Mouse (Mus musculus): ENCODE measurements around the gene Pygo2. TPM values are rescaled to one million over a fixed set of nuclear protein-coding genes. Genes with fewer than 3 reads are reported as not detected.
A peak's percentile ranks its signal among the peaks of the same experiment; 100 is the strongest.

Gene Pygo2
- polyA plus RNA-seq, 1 experiment from 2014 or later, result 44.0 TPM

DNA sequence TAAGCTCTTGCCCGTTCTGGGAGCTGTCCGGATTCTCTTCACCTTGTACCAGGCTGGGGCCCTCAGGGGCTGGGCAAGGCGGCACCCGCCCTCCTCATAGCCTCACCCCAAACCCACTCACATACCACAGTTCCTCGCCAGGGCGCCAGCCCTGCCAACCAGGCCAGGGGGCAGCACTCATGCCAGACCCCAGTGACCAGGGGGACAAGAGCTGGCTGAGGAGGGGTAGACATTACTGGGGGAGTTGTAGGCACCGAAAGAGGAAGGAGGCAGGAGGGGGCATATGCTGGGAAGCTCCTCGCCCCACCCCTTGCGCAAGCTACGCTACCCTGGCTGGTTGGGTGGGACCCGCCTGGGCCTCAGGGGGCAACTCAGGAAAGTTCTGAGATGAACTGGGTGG, 42.4 kb upstream of the Pygo2 start:
- Histone ChIP-seq H3K36me3 (replicated peaks) (no peaks in the 10 kb centered on the region), H3K4me2 (no peak overlapping the region), H3K4me1 (peaks cover 30% of the 10 kb centered on the region), H3K9me3 (no peaks in the 10 kb centered on the region), H3K27me3 (replicated peaks) (peaks cover 4% of the 10 kb centered on the region), H3K9ac (no peak overlapping the region), H3K27ac (no peak overlapping the region), H3K4me3 (no peak overlapping the region)
- WGBS, result 76% methylated on average over 11 of the region's 11 CpGs
- no peak for ATAC-seq (replicated peaks)

DNA sequence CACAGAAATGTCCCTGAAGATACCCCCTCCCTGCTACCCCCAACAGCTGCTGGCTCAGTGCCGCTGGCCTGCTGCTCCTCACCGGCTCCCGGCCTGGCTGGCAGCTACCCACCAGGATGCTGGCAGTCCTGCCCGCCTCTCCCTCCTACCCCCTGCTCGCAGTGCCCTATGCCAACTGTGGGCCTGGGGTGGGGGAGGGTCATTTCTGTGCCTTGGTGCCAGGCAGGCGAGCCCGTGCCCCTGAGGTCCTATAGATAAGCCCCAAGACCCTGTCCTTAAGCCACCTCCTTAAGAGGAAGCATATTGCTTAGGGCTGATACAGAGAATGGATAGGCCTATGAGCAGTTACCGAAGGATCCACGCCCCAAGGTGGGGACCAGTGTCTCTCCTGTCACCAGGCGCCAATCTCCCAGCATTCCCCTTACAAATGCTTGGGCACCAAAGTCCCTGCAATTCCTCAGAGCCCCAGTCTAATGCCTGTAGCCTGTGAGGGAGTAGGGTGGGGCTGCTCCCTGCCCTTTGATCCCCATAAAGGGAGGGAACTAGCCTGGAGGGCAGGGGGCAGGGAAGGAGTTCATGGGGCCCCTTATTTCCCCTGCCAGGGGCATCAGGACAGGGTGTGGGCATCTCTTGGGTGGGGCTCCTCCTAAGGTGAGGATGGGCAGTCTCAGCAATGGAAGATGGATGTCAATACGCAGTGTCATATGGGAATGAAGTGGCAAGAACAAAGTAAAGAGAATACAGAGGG, 41.7 kb upstream of the Pygo2 start:
- Histone ChIP-seq H3K9me3 (no peaks in the 10 kb centered on the region), H3K36me3 (replicated peaks) (no peaks in the 10 kb centered on the region), H3K27me3 (replicated peaks) (peaks cover 8% of the 10 kb centered on the region), H3K9ac (no peak overlapping the region), H3K27ac (no peak overlapping the region), H3K4me2 (no peak overlapping the region), H3K4me1 (peaks cover 36% of the 10 kb centered on the region), H3K4me3 (no peak overlapping the region)
- ATAC-seq (replicated peaks), result peak; percentile 6; the same call in 1 of the 2 replicates
- WGBS, result 70% methylated on average over 11 of the region's 11 CpGs

DNA sequence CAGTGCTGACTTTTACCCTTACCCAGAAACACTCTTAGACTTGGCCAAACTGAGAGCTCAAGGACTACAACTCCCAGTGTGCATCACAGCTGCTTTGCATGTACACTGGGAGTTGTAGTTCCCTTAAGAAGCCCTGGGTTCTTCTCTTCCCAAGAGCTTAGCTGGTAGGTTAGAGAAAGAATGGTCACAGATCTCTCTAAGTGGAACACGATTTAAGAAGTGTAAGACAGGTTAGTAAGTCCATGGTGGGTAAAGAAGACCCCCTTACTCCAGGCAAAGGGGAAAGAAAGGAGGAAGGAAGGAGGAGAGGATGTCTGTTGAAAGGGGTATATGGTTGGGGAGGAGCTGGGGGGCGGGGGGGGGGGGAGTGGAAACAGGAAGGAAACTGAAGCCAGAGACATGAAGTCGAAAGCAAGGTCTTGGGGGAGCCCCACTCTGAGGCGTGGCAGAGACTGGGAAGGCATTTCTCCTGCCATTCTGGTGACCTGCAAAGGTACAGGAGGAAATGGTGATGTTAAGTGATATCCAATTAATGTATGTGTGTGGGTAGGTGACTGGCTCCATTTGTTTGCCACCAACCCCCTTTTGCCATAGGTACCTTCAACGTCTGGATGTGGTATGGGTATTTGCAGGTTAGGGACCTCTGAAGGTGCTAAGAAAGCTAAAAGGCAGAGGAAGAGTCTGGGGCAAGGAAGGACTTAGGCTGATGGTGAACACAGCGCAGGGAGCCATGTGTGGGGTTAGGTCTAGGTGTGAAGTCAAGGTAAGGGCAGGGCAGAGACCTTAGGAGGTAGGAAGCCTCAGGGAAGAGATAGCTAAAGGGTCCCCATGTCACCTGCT, 40.9 kb upstream of the Pygo2 start:
- H3K27me3 ChIP-seq (replicated peaks), result peaks cover 8% of the 10 kb centered on the region
- peak; percentile 21; the same call in 1 of the 2 replicates for ATAC-seq (replicated peaks)
- no peaks in the 10 kb centered on the region for H3K9me3 ChIP-seq
- peaks cover 44% of the 10 kb centered on the region for H3K4me1 ChIP-seq
- no peak overlapping the region for H3K4me3 ChIP-seq
- H3K27ac ChIP-seq, result no peak overlapping the region
- H3K9ac ChIP-seq, result no peak overlapping the region
- 71% methylated on average over 5 of the region's 6 CpGs for WGBS
- no peaks in the 10 kb centered on the region for H3K36me3 ChIP-seq (replicated peaks)
- H3K4me2 ChIP-seq, result no peak overlapping the region

DNA sequence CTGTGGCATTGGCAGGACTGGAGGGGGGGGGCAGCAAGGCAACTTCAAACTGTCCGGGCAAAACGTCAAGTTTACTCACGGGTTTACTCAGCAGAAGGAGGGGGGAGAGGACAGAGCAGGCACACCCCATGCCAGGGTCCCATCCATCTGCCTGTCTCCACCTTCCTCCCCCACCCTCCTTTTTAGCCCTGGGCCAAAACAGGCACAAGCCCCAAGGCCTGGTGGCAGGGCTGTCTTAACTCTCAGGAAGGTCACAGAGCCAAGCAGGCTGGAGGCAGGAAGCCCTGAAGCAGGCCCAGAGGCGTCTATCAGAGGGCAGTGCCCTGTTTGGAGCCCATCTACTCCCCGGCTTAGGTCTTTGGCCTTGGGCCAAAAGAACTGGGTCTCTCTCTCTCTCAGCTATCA, 39.9 kb upstream of the Pygo2 start:
- Histone ChIP-seq H3K9me3 (no peaks in the 10 kb centered on the region), H3K27me3 (replicated peaks) (peaks cover 11% of the 10 kb centered on the region), H3K4me2 (no peak overlapping the region), H3K36me3 (replicated peaks) (no peaks in the 10 kb centered on the region), H3K9ac (no peak overlapping the region), H3K27ac (no peak overlapping the region), H3K4me3 (no peak overlapping the region), H3K4me1 (peaks cover 49% of the 10 kb centered on the region)
- no peak for ATAC-seq (replicated peaks)
- 54% methylated on average over 5 of the region's 5 CpGs for WGBS

DNA sequence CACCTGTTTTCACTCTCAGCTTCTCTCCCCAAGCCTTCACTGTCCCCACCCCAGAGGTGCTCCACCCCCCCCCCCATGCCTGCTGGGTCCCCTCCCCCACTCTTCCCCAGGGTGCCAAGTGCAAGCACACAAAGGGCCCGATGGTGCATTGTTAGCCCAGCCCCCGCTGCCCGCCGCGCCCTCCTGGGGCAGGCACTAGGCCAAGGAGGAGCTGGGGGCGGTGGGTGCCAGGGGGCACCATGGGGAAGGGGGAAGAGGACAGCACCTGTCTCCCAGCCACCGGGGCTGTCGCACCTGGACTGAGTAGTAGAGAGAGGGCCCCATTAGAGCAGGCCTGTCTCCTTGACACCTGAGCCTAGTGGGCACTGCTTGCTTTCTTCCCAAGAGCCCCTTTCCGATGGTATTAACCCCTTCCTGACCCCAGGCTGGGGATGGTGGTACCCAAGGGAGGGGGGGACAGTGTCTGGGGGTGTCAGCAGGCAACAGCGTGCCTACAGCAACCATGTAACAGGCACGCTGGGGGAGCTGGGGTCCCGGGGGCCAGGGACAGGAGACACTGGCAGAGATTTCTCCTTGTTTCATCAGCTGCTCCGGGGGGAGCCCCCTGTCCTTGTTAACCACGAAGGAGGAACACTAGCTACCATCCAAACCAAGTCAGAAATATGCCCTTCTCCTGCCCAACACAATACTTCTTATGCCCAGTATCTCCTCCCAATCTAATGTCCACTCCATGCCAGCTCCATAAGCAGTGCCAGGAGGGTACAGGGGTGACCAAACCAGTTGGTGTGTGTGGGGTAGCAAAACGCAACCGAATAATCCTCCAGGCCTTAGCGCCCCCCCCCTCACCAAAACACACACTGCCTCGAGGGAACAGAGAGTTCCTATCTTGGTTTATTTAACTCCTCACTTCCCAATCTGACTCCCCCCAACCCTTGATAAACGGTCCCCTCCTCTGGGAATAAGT, 39.0 kb upstream of the Pygo2 start:
- peaks cover 57% of the 10 kb centered on the region for H3K4me1 ChIP-seq
- peaks cover 17% of the 10 kb centered on the region for H3K27me3 ChIP-seq (replicated peaks)
- no peaks in the 10 kb centered on the region for H3K36me3 ChIP-seq (replicated peaks)
- no peak for ATAC-seq (replicated peaks)
- peak overlapping the region; percentile 100 for H3K4me2 ChIP-seq
- H3K4me3 ChIP-seq, result peak overlapping the region; percentile 46
- WGBS, result 10% methylated on average over 19 of the region's 19 CpGs
- H3K9ac ChIP-seq, result peak overlapping the region; percentile 51
- no peak overlapping the region for H3K27ac ChIP-seq
- no peaks in the 10 kb centered on the region for H3K9me3 ChIP-seq

DNA sequence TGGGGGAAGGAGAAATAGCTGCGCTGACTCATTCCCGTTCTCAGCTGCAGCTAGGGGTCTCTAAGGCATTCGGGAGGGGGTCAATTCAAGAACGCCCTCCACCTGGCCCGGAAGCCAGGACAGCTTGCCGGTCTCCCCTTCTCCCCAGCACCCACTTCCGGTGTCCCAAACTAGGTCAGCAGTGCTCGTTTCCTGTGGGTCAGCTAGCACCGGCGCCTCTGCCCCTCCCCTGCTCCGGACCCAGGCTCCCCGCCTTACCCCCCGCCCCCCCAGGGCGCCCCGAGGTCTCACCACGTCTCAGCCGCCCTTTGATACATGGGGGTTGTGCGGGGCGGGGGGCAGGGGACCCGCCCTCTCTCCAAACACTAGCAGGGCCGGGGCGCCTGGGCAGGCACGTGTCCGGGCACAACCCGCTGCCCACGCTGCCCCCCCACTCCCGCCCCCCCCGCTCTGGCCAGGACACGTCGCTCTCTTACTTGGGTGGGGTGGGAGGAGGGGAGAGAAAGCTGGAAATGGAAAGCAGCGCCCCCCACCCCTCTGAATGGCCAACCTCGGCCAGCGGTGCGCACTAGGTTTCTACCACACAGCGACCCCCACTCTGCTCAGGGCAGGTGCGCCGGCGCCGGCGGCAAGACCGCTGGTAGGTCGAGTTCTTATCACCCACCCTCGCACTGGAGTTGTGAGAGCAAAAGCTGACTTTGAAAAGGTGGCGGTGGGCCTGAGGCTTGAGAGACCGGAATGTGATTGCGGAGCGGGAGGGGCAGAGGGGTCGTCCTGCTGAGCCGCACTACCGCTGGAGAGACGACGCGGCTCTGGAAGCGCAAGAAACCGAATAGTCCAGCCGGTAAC, 38.1 kb upstream of the Pygo2 start:
- H3K4me2 ChIP-seq, result peak overlapping the region; percentile 100
- H3K36me3 ChIP-seq (replicated peaks), result no peaks in the 10 kb centered on the region
- under 1% methylated on average over 53 of the region's 56 CpGs for WGBS
- H3K4me1 ChIP-seq, result peaks cover 67% of the 10 kb centered on the region
- no peak overlapping the region for H3K27ac ChIP-seq
- H3K9ac ChIP-seq, result peak overlapping the region; percentile 51
- no peaks in the 10 kb centered on the region for H3K9me3 ChIP-seq
- peaks cover 24% of the 10 kb centered on the region for H3K27me3 ChIP-seq (replicated peaks)
- peak overlapping the region; percentile 46 for H3K4me3 ChIP-seq
- no peak for ATAC-seq (replicated peaks)

DNA sequence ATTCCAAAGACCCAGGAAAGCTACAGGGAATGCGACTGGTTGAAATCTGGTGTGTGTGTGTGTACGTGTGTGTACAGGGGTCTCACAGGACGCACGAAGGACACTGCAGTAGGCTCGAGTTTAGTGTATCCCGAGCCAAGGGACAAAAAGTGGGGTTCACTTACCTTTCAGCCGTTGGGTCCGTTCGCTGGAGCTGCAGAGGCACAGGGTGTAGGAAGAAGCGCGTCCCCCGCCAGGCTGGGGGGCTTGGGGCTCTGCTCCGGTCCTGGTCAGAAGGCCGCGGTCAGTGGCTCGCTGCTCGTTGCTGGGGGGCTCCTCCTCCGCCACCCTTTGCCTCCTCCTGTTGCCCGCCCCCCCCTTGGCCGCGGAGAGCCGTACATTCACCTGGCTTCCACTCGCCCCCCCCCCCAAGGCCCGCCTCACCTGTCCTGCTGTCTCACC, 37.1 kb upstream of the Pygo2 start:
- peaks cover 67% of the 10 kb centered on the region for H3K4me1 ChIP-seq
- no peak overlapping the region for H3K27ac ChIP-seq
- H3K4me2 ChIP-seq, result peak overlapping the region; percentile 100
- WGBS, result 0% methylated on average over 20 of the region's 24 CpGs
- no peaks in the 10 kb centered on the region for H3K9me3 ChIP-seq
- H3K36me3 ChIP-seq (replicated peaks), result no peaks in the 10 kb centered on the region
- ATAC-seq (replicated peaks), result no peak
- peak overlapping the region; percentile 46 for H3K4me3 ChIP-seq
- H3K9ac ChIP-seq, result peak overlapping the region; percentile 51; the same call in 1 of the 2 replicates
- peaks cover 24% of the 10 kb centered on the region for H3K27me3 ChIP-seq (replicated peaks)

DNA sequence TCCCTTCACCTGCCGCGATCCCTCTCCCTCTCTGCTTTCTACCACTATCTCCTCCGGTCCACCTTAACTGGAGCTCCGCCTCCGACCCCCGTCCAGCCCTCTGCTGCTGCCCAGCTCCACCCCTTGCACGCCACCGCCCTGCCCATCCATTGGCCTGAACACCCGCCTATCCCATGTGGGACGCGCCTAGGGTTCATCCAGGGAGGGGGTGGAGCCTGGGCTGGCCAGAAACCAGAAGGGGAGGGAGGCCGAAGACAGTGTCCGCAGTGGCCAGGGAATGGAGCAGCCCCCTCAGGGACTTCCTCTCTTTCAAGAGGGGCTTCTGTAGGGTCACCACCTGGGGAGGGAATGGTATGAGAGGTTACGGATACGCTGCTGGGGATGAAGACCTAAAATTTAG, 36.4 kb upstream of the Pygo2 start:
- Histone ChIP-seq H3K27ac (peak overlapping the region; percentile 40), H3K4me3 (peak overlapping the region; percentile 46), H3K27me3 (replicated peaks) (peaks cover 24% of the 10 kb centered on the region), H3K4me1 (peaks cover 67% of the 10 kb centered on the region), H3K36me3 (replicated peaks) (no peaks in the 10 kb centered on the region), H3K9me3 (no peaks in the 10 kb centered on the region), H3K9ac (peak overlapping the region; percentile 25), H3K4me2 (peak overlapping the region; percentile 100)
- peak; percentile 92 for ATAC-seq (replicated peaks)
- WGBS, result under 1% methylated on average over 15 of the region's 15 CpGs

DNA sequence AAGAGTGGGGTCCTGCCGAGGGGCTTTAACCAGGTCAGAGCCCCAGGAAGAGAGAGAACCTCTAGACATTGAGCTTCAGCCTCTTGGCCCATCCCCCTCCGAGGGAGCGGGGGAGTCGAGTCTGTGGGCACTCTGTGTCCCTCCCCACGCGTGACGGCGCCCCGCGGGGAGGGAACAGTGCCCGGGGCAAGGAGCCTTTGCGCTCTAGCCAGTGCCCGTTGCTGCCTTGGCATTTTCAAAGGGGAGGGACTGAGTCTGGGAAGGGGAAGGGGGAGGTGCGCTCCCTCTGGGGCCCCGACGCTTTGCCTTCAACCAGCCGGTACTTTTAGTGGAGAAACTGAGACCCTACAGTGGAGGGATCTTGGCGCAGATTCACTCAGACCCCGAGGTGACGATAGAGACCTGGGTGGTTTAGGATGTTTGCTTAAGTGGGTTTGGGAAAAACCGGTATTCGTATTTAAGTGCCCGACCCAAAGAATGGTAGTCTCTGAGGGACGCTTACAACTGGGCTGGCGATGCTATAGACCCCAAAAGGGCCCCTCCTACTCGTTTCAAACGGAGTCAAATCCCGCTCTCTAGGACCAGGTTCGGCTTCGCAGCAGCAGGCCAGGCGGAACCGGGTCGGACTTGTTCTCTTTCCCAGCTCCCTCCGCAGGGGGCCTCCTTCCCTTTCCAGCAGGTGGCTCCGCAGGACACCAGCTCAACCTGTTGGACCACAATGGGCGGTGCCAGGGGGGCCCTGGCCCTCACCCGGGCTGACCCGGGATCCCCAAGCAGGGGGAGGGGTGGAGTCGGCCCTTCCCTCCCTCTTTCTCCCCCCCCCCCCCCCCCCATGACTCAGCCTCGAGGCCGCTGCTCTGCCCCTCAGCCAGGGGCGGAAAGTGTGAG, 35.8 kb upstream of the Pygo2 start, which contains the start of gene Zbtb7b:
Zbtb7b (minus strand) TSS at position 771 of the 888 bp plus-strand sequence.
- H3K27ac ChIP-seq, result peak within 1 kb of the TSS; percentile 40
- peak within 1 kb of the TSS; percentile 100 for H3K4me2 ChIP-seq
- peak; percentile 32 for ATAC-seq (replicated peaks)
- H3K4me1 ChIP-seq, result peaks cover 67% of the 10 kb centered on the region
- no peaks in the 10 kb centered on the region for H3K36me3 ChIP-seq (replicated peaks)
- peak within 1 kb of the TSS; percentile 25 for H3K9ac ChIP-seq
- H3K4me3 ChIP-seq, result peak within 1 kb of the TSS; percentile 46
- no peaks in the 10 kb centered on the region for H3K9me3 ChIP-seq
- H3K27me3 ChIP-seq (replicated peaks), result peaks cover 24% of the 10 kb centered on the region
- WGBS, result under 1% methylated on average over 37 of the region's 42 CpGs

DNA sequence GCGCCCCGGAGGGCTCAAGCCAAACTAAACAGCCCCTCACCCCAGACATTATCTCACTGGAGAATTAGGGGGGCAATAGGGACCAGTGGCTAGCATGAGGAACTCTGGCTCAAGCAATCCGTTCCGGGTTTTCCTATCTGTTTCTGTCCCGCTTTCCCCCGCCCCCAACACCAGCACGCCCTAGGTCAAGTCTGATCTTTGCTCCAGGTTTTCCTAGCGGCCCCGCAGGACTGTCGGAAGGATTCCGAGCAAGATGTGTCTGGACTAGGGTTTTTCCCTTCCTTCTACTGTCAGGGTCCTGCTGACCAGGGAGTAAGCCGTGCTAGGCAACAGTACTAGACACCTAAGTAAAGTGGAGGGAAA, 35.1 kb upstream of the Pygo2 start:
- Histone ChIP-seq H3K9me3 (no peaks in the 10 kb centered on the region), H3K9ac (no peak overlapping the region), H3K27ac (no peak overlapping the region), H3K4me1 (peaks cover 67% of the 10 kb centered on the region), H3K4me3 (peak overlapping the region; percentile 46), H3K27me3 (replicated peaks) (peaks cover 24% of the 10 kb centered on the region), H3K36me3 (replicated peaks) (no peaks in the 10 kb centered on the region), H3K4me2 (peak overlapping the region; percentile 100)
- under 1% methylated on average over 12 of the region's 12 CpGs for WGBS
- ATAC-seq (replicated peaks), result no peak

Data from midbrain, embryonic 15.5 days (tissue).